Mouse (Mus musculus): ENCODE measurements around the gene Tmem158.

DNA sequence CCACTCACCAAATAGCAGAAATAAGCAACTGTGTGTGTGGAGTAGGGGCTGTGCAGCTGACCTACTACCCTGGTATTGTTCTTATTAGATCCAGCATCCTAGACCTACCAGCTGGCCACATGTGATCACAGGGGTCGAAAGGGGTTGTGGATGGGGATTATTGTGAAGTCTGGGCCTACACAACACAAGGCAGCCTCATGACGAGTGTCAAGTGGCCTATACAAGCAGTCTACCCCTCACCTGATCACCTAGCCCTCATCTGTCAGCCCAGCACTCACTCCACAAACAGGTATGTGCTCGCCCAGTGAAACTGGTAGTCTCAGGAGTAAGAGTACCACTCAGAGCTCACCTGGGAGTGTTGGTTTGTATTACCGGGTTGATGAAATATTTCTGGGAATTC lies 15.4 kb downstream of the Tmem158 start:
- TF ChIP-seq CTCF (IDR thresholded peaks at IDR 0.05; ENCODE audit: low read depth), result no peak
- no peak for TF ChIP-seq EP300 (IDR thresholded peaks at IDR 0.05; ENCODE audit: low read depth)
